In the genomic region with DNA sequence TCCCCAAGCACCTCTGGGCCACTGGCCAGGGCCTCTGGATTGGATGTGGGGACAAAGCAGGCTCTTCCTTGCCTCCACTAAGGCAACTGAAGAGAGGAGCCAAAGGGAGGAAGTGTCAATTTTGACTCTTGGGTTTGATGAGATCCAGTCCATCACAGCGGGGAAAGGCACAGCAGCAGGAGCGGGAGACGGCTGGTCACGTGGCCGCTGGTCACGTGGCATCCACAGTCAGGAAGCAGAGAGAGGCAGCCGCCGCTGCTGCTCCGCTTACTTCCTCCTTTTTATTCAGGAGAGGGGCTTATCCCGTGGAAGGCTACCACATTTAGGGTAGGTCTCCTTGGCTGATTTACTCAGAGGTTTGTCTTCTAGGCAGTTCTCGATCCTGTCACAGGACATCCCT, we compare ENCODE assay signal across 16 mouse cellular contexts.
"Had no signal": no experiment of that assay in that cellular context is flagged by ENCODE, and none has a peak within 500 bp of the region (broad histone marks: within the 10 kb centered on the region; RNA-seq: fewer than 3 reads in every experiment).

No protein-coding gene starts in this region.

- H3K9me3 ChIP-seq: midbrain, embryonic 13.5 days; stomach, embryonic 15.5 days had no signal

- DNase-seq: kidney, adult 11 months; kidney, adult 9 months; kidney, postnatal 36 days; layer of hippocampus, adult 9-11 months; layer of hippocampus, postnatal 36 days; lung, adult 2 months; right cerebral cortex, postnatal 14 days; thymus, adult 18-20 months; thymus, postnatal 14 days had no signal

- H3K9ac ChIP-seq: limb, embryonic 13.5 days; liver, embryonic 14.5 days; midbrain, embryonic 13.5 days; stomach, embryonic 15.5 days had no signal

- H3K4me2 ChIP-seq: limb, embryonic 13.5 days; midbrain, embryonic 13.5 days; stomach, embryonic 15.5 days had no signal

- H3K4me3 ChIP-seq: limb, embryonic 13.5 days; midbrain, embryonic 13.5 days; stomach, embryonic 15.5 days had no signal

- ATAC-seq: lung, postnatal 0 days; midbrain, embryonic 13.5 days had no signal

- H3K27me3 ChIP-seq: limb, embryonic 13.5 days; midbrain, embryonic 13.5 days; stomach, embryonic 15.5 days had no signal

- H3K36me3 ChIP-seq: stomach, embryonic 15.5 days had no signal

- H3K4me1 ChIP-seq: limb, embryonic 13.5 days; midbrain, embryonic 13.5 days; stomach, embryonic 15.5 days had no signal

- H3K27ac ChIP-seq: kidney, postnatal 0 days; limb, embryonic 13.5 days; liver, embryonic 14.5 days; macrophage; midbrain, embryonic 13.5 days; stomach, embryonic 15.5 days had no signal
